Mouse (Mus musculus) spleen, postnatal 10 days (tissue): ENCODE data around the gene Gpr55.

Source experiments
- DNase-seq, 2 experiments: peaks; one replicate each; pipeline ENCODE4 v3.0.0; 2021 to 2022; ENCODE audit warnings: low spot score in 2 of 2

Gpr55 gene

DNA sequence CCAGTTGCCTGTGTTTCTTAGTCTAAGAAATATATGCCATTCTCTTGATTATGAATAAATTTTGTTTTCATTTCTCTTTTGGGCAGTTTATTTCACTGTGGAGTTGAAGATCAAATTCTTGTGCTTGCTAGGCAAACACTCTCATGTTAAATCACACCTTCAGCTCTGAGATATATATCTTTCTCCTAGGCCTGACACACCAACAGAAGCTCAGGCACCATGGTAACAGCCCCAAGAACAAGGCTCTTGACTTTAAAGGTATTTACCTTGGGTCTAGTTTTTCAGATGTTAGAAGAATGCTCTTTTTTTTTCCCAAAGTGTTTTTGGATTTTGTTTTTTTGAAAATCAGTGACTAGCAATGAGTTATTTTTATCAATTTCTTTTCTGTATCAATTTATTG lies 44.9 kb downstream of the Gpr55 start:
- no peak for DNase-seq

DNA sequence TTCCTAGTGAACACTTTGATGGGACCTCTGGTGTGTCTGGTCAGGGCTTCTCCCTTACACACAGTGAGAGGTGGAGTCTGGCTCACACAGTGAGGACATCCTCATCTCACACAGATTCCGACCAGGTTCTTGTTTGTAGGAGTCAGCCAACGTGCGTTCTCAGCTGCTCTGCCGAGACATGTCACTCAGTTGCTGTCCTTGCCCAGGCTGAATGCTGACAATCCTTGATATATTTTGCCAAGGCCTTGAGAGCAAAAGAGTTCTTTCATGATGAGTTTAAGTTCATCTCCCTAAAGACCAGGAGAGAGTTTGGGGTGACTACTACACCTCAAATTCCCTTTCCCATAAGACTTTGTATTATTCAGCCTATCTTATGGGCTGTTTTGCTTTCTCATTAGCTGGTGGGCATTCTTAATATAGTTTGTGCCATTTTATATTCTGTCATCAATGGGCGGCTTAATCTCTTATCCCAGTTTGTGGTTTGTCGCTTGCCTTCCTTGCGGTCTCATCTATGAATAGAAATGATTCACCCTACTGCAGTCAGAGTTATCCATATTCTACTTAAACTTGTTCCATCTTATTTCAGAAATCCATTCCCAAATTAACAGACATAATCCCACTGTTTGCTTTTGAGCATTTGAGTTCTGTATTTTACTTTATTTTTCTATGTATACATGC lies 47.6 kb downstream of the Gpr55 start:
- DNase-seq: no peak

DNA sequence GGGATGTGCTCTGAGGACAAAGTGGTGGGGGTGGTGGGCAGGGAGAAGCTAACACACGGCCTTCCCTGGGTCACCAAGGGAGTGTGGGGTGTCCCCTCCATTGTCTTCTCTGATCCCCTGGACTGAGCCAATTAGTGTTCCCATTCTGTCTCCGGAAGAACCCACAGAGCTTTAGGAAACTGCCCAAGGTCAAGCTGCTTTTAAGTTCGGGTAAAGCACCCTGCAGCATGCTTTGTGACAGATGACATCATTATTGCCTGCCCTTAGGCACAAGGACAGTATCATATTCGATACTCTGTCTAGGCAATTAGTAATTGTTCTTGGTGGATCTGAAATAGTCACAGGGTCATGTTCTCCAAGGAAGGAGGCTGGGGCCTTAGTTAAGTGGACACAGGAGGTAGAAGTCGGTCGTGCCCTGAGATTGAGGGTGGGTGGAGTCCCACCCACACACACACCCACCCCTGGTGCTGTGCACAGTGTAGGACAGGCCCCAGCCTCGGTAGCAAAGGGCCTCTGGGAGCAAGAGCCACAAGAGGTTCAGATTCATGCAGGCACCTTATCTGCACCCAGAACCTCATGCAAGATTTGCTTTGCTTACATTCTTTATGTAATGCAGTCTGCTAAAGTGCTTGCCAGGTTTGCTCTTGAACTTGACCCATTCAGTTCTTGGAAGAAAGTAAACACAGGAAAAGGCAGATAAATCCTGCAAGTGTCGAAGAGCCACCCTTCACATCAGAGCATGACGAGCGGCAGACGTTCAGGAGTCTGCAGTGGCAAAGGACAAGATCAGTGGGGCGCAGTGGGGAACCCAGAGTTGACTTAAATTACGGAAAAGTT lies 51.8 kb downstream of the Gpr55 start:
- DNase-seq: no peak

DNA sequence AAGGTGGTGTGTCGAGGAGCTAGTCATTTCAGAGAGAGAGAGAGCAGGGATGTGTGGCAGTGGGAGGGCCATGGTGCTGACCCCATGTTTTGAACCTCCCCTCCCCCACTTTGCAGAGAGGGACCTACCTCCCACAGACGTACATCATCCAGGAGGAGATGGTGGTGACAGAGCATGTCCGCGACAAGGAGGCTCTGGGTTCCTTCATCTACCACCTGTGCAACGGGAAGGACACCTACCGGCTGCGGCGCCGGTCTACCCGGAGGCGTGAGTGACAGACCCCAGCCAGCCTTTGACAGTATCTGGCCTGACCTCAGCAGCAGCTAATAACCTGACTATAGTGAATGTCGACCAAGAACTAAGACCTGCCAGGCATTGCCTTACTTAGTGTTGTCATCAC lies 53.9 kb downstream of the Gpr55 start:
- no peak for DNase-seq

DNA sequence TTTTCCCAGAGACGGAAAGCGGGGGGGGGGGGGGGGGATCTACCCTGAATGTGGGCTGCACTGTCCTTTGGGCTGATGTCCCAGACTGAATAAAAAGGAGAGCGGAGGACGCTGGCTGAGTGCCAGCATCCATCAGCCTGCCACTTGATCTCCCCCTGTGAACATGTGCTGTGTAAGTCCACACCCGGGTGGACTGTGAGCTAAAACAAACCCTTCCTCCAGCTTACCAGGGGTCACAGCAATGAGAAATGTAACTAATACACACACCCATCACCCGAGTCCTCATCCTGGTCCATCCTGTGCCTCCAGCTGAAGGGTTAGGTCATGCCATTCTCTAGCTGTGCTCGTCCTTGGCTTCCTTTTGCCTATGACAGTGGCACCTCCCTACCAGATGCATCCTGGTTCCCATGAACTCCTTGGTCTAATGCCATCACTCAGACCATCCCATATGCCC lies 58.7 kb downstream of the Gpr55 start:
- DNase-seq: no peak

DNA sequence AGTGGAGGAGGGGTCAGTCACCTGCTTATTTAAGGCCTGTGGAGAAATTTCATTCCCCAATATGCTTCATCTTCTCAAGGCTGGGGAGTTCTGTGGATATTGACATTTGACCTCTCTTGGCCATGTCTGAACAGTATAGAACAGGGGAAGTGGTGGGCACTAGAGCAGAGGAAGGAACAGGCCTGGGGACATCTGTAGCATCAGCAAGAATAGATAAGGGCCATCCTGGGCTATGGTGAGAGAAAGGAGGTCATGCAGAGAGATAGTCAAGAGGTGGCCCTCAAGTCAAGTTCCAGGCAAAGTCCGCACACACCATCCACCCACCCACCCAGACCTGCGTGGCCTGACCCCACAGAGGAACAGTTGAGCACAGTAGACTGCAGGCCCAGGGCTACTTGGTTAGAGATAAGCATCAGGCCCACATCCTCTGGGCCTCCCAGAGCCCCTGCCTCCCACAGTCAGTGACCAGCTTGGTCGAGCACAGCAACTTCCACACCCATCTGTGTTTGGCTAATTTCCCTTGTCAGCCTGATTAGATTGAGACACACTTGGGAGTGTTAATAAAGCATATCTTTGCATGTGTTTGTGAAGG lies 59.2 kb downstream of the Gpr55 start:
- DNase-seq: no peak

DNA sequence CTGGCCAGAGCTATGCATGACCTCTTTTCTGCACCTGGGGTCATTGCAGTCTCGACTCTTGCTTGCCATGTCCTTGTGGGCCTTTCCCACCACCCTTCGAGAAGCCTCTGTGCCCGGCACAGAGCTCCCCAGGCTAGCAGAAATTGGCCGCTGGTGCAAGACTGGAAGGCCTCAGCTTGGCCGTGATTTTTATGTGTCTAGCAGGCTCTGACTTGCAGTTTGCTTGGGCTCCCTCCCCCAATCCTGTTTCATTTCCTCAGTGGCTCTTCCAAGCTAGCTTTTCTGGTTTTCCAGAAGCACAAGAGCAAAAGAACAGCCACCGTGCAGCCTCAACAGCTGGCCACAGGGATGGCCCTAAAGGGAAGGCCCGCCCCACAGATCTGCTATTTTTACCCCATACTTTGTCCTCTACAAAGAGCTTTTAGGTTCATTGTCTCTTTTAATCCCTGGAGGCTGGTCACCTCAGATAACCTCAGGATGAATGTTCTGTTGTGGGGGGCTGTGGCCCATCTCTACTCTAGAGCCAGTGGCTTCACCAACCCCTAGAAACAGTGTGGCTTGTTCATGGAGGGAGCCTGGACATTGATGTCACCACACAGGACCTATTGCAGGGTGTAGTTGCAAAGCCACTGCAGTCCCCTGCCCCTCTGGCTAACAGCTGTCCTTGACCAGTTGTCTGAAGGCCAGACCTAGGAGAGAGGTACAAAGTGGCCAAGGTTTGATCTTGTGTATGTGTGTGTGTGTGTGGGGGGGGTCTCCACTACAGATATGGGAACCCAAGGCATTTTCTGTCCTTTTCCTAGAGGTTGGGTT lies 60.1 kb downstream of the Gpr55 start:
- no peak for DNase-seq

DNA sequence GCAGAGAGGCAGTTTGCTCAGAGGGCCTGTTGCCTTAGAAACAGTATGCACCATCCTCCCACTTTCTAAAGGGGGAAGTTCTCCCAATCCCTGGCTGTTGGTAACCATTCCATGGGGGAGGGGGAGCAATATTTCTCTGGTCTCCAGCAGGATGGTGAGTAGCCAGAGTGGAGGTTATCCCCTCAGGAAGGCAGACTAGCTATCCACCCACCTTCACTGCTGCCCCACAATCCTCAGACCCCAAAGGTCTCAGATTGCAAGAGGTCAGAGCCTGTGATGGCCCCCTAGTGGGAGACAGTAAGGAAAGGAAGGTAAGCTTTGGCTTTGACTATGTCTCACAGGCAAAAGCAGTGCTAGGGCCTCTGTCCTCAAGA lies 61.4 kb downstream of the Gpr55 start:
- DNase-seq: no peak

DNA sequence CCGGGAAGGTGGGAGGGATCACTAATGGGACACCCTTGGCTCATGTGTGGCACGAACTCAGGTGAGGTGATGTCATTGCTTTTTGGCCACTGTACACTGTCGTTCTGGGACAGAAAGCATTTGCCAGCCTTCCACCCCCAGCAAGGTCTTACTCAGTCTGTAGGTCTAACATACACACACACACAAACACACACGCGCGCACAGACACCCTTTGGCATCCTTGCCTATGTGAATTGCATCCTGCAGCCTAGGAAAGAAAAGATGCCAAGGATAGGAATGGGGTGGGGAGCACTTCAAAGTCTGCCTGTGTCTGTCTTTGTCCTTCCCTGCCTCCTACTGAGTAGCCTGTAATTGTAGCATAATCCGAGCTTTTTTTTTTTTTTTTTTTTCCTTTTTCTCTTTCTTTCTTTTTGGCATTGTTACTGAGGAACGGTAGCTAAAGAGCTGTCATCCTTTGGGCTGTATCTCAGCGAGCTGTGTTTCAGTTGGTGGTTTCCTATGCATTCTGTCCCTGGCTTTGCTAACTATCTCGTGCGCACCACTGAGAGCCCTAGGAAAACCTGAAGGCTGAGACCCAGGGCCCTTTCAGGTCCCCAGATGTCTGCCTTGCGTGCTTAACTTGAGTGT lies 61.9 kb downstream of the Gpr55 start:
- DNase-seq: no peak

DNA sequence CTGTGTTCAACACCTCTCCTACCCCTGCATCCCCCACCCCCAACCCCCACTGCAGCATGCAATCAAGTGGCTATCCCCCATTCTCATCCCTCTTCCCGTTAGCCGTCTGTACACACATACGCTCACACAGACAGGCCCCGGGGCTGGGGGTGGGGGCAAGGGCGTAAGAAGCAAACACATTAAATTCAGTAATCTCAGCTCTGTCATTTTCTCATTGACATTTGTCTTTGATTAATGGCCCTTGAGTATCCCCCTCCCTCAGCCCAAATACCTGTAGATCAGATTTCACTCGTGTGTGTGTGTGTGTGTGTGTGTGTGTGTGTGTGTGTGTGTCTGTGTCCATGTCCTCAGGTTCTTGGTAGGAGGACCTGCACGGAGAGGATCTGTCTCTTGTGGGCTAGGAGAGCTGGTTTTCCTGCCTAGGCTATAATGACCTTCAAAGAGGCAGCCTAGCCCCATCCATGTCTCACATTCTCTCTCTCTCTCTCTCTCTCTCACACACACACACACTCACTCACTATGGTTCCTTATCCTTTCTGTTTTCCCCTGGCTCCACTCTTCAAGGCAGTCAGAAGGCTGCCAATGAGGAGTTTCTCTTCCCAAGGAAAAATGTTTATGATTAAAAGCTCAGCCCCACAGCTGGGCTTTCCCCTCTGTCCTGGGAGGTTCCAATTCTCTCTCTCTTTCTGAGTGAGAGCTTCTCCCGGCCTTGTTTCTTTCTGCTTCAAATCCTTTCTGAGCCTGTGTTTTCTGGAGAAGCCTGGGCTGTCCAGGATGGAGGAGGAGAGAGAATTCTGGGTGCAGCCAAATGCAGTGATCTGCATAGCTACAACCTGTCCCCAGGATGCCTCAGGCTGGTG lies 62.7 kb downstream of the Gpr55 start:
- DNase-seq: no peak

DNA sequence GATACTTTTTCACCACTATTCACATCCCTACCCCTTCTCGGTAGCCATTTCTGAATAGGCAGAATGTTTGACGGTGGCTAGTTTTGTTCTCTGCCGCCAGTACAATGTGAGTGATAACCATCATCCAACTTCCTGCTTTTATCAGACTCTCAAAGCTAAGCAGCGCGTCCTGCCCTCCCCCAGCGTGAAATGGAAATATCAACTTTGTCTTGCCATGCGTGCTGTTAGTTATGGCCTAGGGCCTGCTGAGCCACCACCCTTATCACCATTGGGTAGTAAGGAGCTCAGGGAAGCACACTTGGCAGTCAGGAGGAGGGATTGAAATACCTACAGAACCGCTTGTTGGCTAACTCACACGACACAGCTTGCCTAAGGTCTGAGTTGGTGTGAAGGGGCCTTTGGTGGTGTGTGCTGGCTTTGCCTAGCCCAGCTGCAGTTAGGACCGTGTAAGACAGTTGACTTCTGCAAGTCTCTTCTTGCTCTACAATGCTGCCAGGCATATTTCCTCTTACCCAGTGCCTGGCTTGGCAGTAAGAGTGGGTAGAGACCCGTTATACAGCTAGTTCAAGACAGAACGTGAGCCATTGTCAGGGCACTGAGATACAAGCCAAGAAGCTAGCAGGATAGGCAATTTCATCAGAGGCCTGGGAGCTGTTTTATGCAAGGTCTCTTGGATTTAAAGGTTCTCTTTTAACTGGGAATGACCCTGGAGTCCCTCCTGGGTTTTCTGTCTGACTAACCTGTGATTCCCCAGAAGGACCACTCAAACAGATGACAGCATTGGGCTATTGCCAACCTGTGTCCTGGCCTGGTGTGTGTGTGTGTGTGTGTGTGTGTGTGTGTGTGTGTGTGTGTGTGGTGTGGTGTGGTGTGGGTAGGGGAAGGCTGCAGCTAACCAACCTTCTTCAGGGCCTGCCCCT lies 63.8 kb downstream of the Gpr55 start:
- no peak for DNase-seq

DNA sequence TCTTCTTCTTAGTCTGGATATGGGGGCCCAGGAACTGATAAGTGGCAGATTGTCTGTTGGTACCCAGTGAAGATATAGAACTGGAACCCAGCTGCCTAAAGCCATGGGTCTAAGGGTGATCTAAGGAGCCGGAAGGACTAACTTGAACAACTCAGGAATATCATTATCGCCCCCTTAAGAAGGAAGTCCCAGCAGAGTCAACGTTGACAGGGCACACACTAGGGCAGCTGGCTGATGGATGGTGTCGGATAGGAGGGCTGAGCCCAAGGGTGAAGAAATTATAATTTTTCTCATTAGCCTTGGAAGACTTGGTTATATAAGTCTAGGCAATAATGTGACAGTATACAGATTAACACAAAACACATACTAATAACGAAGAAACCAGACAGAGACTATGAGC lies 64.7 kb downstream of the Gpr55 start:
- DNase-seq: no peak

DNA sequence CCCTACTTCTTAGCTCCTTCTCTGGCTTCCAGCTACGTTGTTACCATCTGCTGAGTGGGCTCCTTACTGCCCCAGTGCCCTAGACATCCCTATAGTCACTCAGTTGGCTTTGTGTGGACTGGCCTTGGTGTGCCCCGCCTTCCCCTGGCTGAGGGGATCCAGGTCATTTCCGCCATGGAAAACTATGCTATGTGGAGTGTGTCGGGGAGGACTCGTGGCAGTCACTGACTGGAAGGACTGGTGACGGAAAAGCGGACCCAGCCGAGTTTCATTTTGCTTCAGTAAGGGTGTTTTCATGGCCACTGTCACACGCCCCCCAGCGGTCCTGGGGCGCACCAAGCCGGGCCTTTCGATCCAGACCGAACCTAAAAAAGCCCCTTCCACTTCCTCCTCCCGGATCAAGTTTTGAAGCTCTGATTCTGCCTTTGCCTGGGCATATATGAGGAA lies 65.4 kb downstream of the Gpr55 start:
- peak; percentile 26 to 72 for DNase-seq

DNA sequence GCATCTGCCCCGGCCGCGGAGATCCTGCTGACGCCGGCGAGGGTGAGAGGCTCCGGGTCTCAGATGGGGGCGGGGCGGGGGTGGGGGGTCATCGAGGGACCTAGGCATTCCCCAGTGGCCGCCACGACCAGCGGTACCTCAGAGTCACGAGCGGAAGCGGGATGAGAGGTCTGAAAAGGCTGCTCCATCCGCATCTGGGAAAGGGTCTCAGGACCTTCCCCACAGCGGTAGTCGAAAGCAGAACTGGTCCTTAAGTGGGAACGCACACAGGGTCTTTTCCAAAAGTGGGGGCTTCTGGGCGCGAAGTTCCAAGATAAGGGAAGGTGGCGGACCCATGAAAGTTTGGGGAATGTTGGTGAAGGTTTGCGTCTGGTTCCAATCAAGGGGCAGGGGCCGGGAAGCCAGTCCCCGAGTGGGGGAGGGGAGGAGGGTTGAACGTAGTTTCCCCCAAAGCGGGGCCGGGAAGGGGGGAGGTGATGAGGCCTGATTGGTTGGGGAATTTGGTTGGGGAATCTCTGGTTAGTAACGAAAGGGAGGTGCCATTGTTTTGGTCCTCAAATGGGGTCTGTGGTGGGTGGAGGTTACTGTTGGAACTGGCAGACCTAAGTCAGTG lies 66.0 kb downstream of the Gpr55 start:
- peak in 1 of 2 experiments; percentile 32 for DNase-seq

DNA sequence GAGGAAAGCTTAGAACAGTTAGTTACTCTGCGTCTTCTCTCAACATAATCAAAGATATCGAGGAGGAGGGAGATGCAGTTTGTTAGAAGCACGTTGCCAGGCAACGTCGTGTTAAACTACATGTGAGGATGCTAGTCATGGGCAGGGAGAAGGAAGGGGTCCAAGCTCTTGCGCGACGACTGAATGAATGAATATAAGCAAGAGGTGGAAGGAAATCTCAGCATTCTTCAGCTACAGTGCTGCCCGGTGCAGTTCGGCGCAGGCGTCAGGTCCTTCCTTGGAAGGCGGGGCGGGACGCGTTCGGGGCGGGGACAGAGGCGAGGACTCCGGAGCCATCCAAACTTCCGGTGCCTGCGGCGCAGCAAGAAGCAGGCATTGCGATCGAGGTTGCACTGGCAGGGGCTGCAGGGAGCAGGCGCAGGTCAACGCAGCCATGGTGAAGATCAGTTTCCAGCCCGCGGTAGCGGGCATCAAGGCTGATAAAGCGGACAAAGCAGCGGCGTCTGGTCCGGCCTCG lies 66.5 kb downstream of the Gpr55 start, which contains the start of gene Itm2c:
TSS of gene Itm2c (plus strand) at position 51 of the 517 bp plus-strand sequence.
- peak; percentile 48 to 79 for DNase-seq
